Mouse (Mus musculus) heart, postnatal 36 days (tissue): ENCODE results near the gene Dgkq. TPM values are rescaled to one million over a fixed set of nuclear protein-coding genes. Genes with fewer than 3 reads are reported as not detected.

Source experiments
- DNase-seq, 2 experiments: peaks; one replicate each; pipeline ENCODE4 v3.0.0; 2021 to 2022
- intact Hi-C: fragments of 180-260 bp; cut with DNase I; formaldehyde crosslinking; loops from one replicate; pipeline ENCODE4 v1.15.1; 2025
- total RNA-seq, 2 experiments: library from RNA; stranded (reverse); gene quantifications; 2 replicates each; pipeline ENCODE4 v1.2.3; 2021

The Dgkq gene
- total RNA-seq, 2 experiments from 2014 or later, result 8.9 TPM

GRCm38 (mm10) chr5:108626050-108626660 lies 43.3 kb downstream of the Dgkq start:
- intact Hi-C loops, result loop anchor here (10.0 kb wide), 1 partner anchor 491 kb away; the partner anchor contains the start of genes Ccdc18 and Tmed5
- no peak for DNase-seq

- intact Hi-C loops, result loop anchor here (10.0 kb wide), 1 partner anchor 487 kb away; the partner anchor contains the start of genes Ccdc18 and Tmed5
- no peak for DNase-seq
Measured at GRCm38 (mm10) chr5:108621870-108622269, 47.6 kb downstream of the Dgkq start.

- intact Hi-C loops, result no loop called here
Measured at GRCm38 (mm10) chr5:108610426-108610825, 59.0 kb downstream of the Dgkq start.

DNA sequence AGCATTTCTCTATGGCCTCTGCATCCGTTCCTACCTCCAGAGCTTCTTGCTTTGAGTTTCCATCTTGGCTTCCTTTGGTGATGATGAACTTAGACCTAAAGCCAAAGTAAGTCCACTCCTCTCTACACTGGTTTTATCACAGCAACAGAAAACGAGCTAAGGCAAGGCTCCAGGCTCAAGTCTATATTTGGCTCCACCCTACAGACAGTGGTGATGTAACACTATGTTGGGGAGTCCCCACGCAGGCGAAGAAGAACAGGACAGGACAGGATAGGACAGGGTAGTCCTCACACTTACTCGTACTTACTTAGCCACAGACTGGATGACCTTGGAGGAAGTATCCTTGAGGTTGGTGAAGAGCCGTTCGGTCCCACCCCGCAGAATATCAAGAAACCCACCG lies 66.9 kb downstream of the Dgkq start:
- DNase-seq, result no peak
- intact Hi-C loops, result no loop called here

More at GRCm38 (mm10) chr5:108610426-108610825, 59.0 kb downstream of the Dgkq start:
- DNase-seq, result no peak

GRCm38 (mm10) chr5:108599923-108600322 lies 69.5 kb downstream of the Dgkq start:
- no peak for DNase-seq
- intact Hi-C loops, result no loop called here

Other genes starting within 250 kb of the Dgkq start
- gene Atp5k, start 235.2 kb downstream of the Dgkq start, total RNA-seq, result 1,000 to 10,000 TPM; 1,119 to 1,132 TPM
- gene Mfsd7a, start 220.8 kb downstream of the Dgkq start, total RNA-seq, result 1 to 10 TPM; 1.6 to 2.0 TPM
- 10 to 100 TPM; 27.2 to 30.8 TPM for gene Pcgf3, start 208.4 kb downstream of the Dgkq start, total RNA-seq
- under 1 TPM in 1 of 2 experiments, not detected in 1; 0.25 TPM for gene Cplx1, start 119.6 kb downstream of the Dgkq start, total RNA-seq
- gene Gak, start 39.9 kb downstream of the Dgkq start, total RNA-seq, result 10 to 100 TPM; 22.2 to 22.5 TPM
- 10 to 100 TPM in 1 of 2 experiments, 1 to 10 TPM in 1; 9.8 to 11.8 TPM for gene Tmem175, start 39.9 kb downstream of the Dgkq start, total RNA-seq
- gene Idua, start 9.3 kb downstream of the Dgkq start, total RNA-seq, result 10 to 100 TPM; 21.6 to 21.8 TPM
- not detected for gene Slc26a1, start 5.9 kb upstream of the Dgkq start, total RNA-seq
- 10 to 100 TPM; 21.5 to 23.6 TPM for gene Fgfrl1, start 22.7 kb upstream of the Dgkq start, total RNA-seq
- gene Rnf212, start 105.3 kb upstream of the Dgkq start, total RNA-seq, result not detected
- gene Tmed11, start 125.7 kb upstream of the Dgkq start, total RNA-seq, result not detected
- not detected for gene Vmn2r8, start 139.2 kb upstream of the Dgkq start, total RNA-seq
- gene Vmn2r9, start 182.9 kb upstream of the Dgkq start, total RNA-seq, result not detected